Comparison of ENCODE assay signal across 8 mouse cellular contexts in the genomic region with DNA sequence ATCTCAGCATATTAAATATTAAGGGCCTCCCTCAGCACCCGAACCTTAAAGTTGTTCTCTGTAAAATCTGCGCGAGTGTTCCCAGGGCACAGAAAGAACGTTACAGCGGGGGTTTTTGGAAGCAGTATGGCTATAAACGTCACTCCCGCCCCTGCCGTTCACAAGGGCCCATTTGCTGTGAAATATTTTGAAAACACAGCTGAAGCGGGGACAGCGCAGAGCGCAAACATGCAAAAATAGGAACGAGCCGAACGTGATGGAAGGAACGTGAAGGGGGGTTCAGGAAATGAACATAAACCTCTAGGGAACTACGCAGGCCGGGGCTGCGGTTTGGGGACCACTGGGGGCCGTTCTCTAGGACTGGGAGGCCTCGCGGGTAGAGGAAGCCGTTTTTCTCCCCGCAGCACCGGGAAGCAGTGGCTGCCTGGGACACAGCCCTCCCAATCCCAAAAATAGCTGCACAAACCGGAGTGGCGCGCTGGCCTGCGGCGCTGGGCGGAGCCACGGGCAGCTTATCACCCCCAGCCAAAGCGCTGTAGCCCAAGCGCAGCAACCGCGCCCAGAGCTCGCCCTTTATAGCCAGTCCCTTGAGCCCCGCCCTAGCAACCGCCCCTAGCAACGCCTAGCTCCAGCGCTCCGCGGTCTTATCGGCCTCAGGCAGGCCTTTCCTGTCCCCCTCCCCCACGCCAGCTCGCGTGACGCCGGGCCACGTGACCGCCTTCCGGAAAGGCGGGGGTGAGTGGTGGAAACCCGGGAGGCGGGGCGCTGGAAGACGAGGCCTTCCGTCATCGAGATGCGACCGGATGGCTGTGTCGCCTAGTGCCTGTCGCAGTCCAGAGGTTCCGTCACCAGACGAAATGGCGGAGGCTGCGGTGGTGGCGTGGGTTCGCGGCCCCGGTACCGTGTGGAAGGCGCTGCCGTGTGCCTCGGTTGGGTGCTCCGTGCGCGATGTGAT. TPM values are rescaled to one million over a fixed set of nuclear protein-coding genes. Genes with fewer than 3 reads are reported as not detected.
DNase-seq lines count a peak whose midpoint lies in the region; ATAC-seq lines count a peak whose summit lies in the region.

A gene (plus strand): TSS at position 812 of the 955 bp plus-strand sequence.

- peaks cover under 1% of the 10 kb centered on the region for H3K36me3 ChIP-seq in hindbrain, embryonic 14.5 days (replicated peaks; ENCODE audit: control insufficient read depth, insufficient read depth)

- H3K9ac ChIP-seq in hindbrain, embryonic 14.5 days: peak within 1 kb of the TSS; percentile 80

- H3K4me3 ChIP-seq in hindbrain, embryonic 14.5 days (replicated peaks; ENCODE audit: low read length): peak within 1 kb of the TSS; percentile 73

- H3K4me2 ChIP-seq in hindbrain, embryonic 14.5 days (replicated peaks): peak within 1 kb of the TSS; percentile 77

- ATAC-seq in hindbrain, embryonic 14.5 days (ENCODE audit: low FRiP score): peak; percentile 95

- no peaks in the 10 kb centered on the region for H3K27me3 ChIP-seq in hindbrain, embryonic 14.5 days (ENCODE audit: control insufficient read depth, insufficient read depth, low read length)

- peak; percentile 100 for DNase-seq in R1 (ENCODE audit: low read depth, low spot score)
- peak; percentile 100 for DNase-seq in cerebellum, postnatal 25 days
- DNase-seq in frontal cortex, postnatal 25 days (ENCODE audit: low spot score in 2 of 2): peak; percentile 99 to 100
- peak; percentile 100 for DNase-seq in hindbrain, embryonic 14.5 days (ENCODE audit: low spot score)
- peak; percentile 100 for DNase-seq in layer of hippocampus, postnatal 36 days
- peak; percentile 100 for DNase-seq in lung, postnatal 36 days
- peak; percentile 100 for DNase-seq in retina, postnatal 1 day
- peak; percentile 100 for DNase-seq in urinary bladder, adult 18-20 months (ENCODE audit: low spot score in 2 of 2)

- H3K4me1 ChIP-seq in hindbrain, embryonic 14.5 days (replicated peaks; ENCODE audit: control insufficient read depth, insufficient read depth, low read length): peaks cover 40% of the 10 kb centered on the region

- H3K9me3 ChIP-seq in hindbrain, embryonic 14.5 days (ENCODE audit: control insufficient read depth, low read length): no peaks in the 10 kb centered on the region

- H3K27ac ChIP-seq in hindbrain, embryonic 14.5 days: peak within 1 kb of the TSS; percentile 99

- under 1% methylated on average over 75 of the region's 77 CpGs for WGBS in hindbrain, embryonic 14.5 days

RNA-seq across cellular contexts. Expression of the gene that starts here (rescaled TPM):
- 26.9 and 28.2 TPM in 2 replicates for polyA plus RNA-seq in hindbrain, embryonic 14.5 days (2014; fragmentation: Nextera tagmentation; extraction: Ambion mirVana)
- 10 to 100 TPM; 23.6 to 24.0 TPM for total RNA-seq in layer of hippocampus, postnatal 36 days (2021)

Comparison
In these comparisons a context has a peak if more than half of its experiments do, and no peak if none do; other contexts are left out.
1. Peak in every context shown above with its lines: DNase-seq, ATAC-seq, H3K4me3 ChIP-seq and H3K27ac ChIP-seq.